ENCODE assay signal across 8 mouse cellular contexts in the genomic region with DNA sequence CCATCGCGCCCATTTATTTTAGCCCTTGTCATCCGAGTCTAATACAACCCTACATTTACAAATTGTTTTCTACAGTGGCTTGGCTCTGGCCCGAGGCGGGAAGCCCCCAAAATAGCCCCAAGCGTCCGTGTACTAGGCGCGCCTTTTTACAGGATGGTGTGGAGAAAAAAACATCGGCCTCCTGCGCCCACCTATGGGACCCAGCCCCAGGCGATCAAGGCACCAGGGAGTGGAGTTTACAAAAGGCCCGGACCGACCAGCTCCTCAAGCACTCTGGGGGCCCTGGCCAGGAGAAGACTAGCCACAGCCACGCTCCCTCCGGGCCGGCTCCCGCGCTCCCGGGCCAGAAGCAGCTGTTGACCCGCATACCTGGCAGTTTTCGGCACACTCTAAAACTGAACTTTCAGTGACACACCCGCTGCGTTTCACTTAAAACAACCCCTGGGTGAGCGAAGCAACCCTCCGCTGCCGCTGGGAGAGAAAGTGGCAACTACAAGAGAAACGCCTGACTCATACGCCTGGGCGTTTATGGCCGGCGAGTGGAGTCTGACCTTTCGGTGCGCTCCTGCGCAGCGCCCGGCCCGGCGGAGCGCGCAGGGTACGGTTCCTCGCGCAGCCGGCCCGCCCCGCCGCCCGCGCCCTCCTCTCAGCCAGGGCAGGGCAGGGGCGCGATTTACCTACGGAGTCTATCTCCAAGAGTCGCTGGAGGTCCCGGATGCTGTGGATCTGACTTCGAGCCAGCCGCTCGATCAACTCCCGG. TPM values are rescaled to one million over a fixed set of nuclear protein-coding genes. Genes with fewer than 3 reads are reported as not detected.
DNase-seq lines count a peak whose midpoint lies in the region; ATAC-seq and TF ChIP-seq lines count a peak whose summit lies in the region.

No protein-coding gene starts in this region.

- no peak for ATAC-seq in limb, embryonic 11.5 days (ENCODE audit: insufficient number of reproducible peaks, low FRiP score, low TSS enrichment, low read depth)
- ATAC-seq in neural tube, embryonic 11.5 days (ENCODE audit: insufficient read depth, low FRiP score, low TSS enrichment), result no peak

- DNase-seq in left cerebral cortex, adult 2 months (ENCODE audit: extremely low spot score in 1 of 2, low spot score in 2 of 2), result no peak
- no peak for DNase-seq in left cerebral cortex, adult 8-10 months (ENCODE audit: low spot score in 2 of 2)
- peak; percentile 59 for DNase-seq in embryo, embryonic 10.5 days (ENCODE audit: low spot score)
- DNase-seq in heart, postnatal 10 days, result peak; percentile 40 to 46
- DNase-seq in limb, embryonic 11.5 days (ENCODE audit: low spot score), result peak; percentile 65
- peak; percentile 36 for DNase-seq in neural tube, embryonic 11.5 days (ENCODE audit: low spot score)
- no peak for DNase-seq in thymus, postnatal 10 days (ENCODE audit: low spot score in 2 of 2)
- no peak for DNase-seq in right cerebral cortex, postnatal 10 days (ENCODE audit: low spot score in 2 of 2)

- peak overlapping the region; percentile 98 for H3K4me2 ChIP-seq in limb, embryonic 11.5 days (ENCODE audit: low read depth, severe bottlenecking)
- peak overlapping the region; percentile 95 for H3K4me2 ChIP-seq in neural tube, embryonic 11.5 days (ENCODE audit: low read depth)

- under 1% methylated on average over 59 of the region's 59 CpGs for WGBS in limb, embryonic 11.5 days
- WGBS in neural tube, embryonic 11.5 days, result 1% methylated on average over 54 of the region's 59 CpGs

- H3K4me1 ChIP-seq in limb, embryonic 11.5 days (ENCODE audit: control insufficient read depth, insufficient read depth, low read length), result peaks cover 27% of the 10 kb centered on the region
- peaks cover 38% of the 10 kb centered on the region for H3K4me1 ChIP-seq in neural tube, embryonic 11.5 days (ENCODE audit: control insufficient read depth, insufficient read depth, low read length)

- peak overlapping the region; percentile 98 for H3K27ac ChIP-seq in left cerebral cortex, adult 2 months
- no peak overlapping the region for H3K27ac ChIP-seq in limb, embryonic 11.5 days (replicated peaks; ENCODE audit: low read depth, low read length)
- no peak overlapping the region for H3K27ac ChIP-seq in neural tube, embryonic 11.5 days (ENCODE audit: low read depth, low read length)

- H3K9me3 ChIP-seq in limb, embryonic 11.5 days (ENCODE audit: control insufficient read depth, low read length), result no peaks in the 10 kb centered on the region
- no peaks in the 10 kb centered on the region for H3K9me3 ChIP-seq in neural tube, embryonic 11.5 days (ENCODE audit: control insufficient read depth, low read length)

- peak overlapping the region; percentile 94 for H3K4me3 ChIP-seq in left cerebral cortex, adult 2 months
- H3K4me3 ChIP-seq in limb, embryonic 11.5 days (ENCODE audit: low read depth, low read length), result peak overlapping the region; percentile 48
- H3K4me3 ChIP-seq in neural tube, embryonic 11.5 days (ENCODE audit: low read depth, low read length), result peak overlapping the region; percentile 73

- TF ChIP-seq CTCF in left cerebral cortex, adult 2 months (IDR thresholded peaks at IDR 0.05), result no peak

- peak overlapping the region; percentile 27 for H3K9ac ChIP-seq in limb, embryonic 11.5 days (ENCODE audit: low read length)
- 0 out of 2 replicates have a peak overlapping the region, but pooled peaks have one; percentile 5 for H3K9ac ChIP-seq in neural tube, embryonic 11.5 days (ENCODE audit: low read length)

- H3K27me3 ChIP-seq in limb, embryonic 11.5 days (ENCODE audit: control insufficient read depth, insufficient read depth, low read length), result peaks cover 69% of the 10 kb centered on the region
- peaks cover 60% of the 10 kb centered on the region for H3K27me3 ChIP-seq in neural tube, embryonic 11.5 days (ENCODE audit: control insufficient read depth, insufficient read depth, low read length)

- no peaks in the 10 kb centered on the region for H3K36me3 ChIP-seq in limb, embryonic 11.5 days (ENCODE audit: control insufficient read depth, insufficient read depth, low read length)
- H3K36me3 ChIP-seq in neural tube, embryonic 11.5 days (ENCODE audit: control insufficient read depth, insufficient read depth, low read length), result no peaks in the 10 kb centered on the region

- intact Hi-C loops in left cerebral cortex, adult 2 months (cut with DNase I), result no loop called here
- intact Hi-C loops in heart, postnatal 10 days (cut with DNase I), result no loop called here

RNA-seq across cellular contexts. Expression of gene Pdgfa, which starts 4.4 kb away (rescaled TPM):
- total RNA-seq in left cerebral cortex, adult 2 months (2021), result 10 to 100 TPM; 52.1 to 53.0 TPM
- 10 to 100 TPM; 41.9 to 48.3 (median 44.5) TPM for total RNA-seq in left cerebral cortex, adult 8-10 months (2022)
- 10 to 100 TPM; 34.1 to 45.2 TPM for total RNA-seq in heart, postnatal 10 days (2021)
- polyA plus RNA-seq in limb, embryonic 11.5 days (2014; fragmentation: Nextera tagmentation; extraction: Ambion mirVana), result 34.4 and 35.2 TPM in 2 replicates
- polyA plus RNA-seq in neural tube, embryonic 11.5 days (2014; fragmentation: Nextera tagmentation; extraction: Ambion mirVana), result 16.1 TPM in 2 replicates

Comparison
In these comparisons a context has a peak if more than half of its experiments do, and no peak if none do; other contexts are left out.
1. DNase-seq: peak in embryo, embryonic 10.5 days (single experiment), heart, postnatal 10 days (2 of 2), limb, embryonic 11.5 days (single experiment) and neural tube, embryonic 11.5 days (single experiment); none in left cerebral cortex, adult 2 months (0 of 2), left cerebral cortex, adult 8-10 months (0 of 2), thymus, postnatal 10 days (0 of 2) and right cerebral cortex, postnatal 10 days (0 of 2).
2. Peak in every context shown above with its lines, with median percentiles within 50 percentile points of each other: H3K4me3 ChIP-seq.